Mouse (Mus musculus) kidney, adult 8-10 months (tissue): ENCODE measurements around the gene Ip6k3.

Experiments used
- DNase-seq, 2 experiments: peaks; one replicate each; pipeline ENCODE4 v3.0.0; 2022

Gene Ip6k3

GRCm38 (mm10) chr17:27120561-27121024, 47.0 kb downstream of the Ip6k3 start:
- peak in 1 of 2 experiments; percentile 65 for DNase-seq

GRCm38 (mm10) chr17:27119954-27120353, 47.6 kb downstream of the Ip6k3 start:
- DNase-seq = no peak

- no peak for DNase-seq
Measured at GRCm38 (mm10) chr17:27119540-27119895, 48.1 kb downstream of the Ip6k3 start.

- DNase-seq = no peak
Measured at GRCm38 (mm10) chr17:27118676-27119539, 48.7 kb downstream of the Ip6k3 start.

- no peak for DNase-seq
Measured at GRCm38 (mm10) chr17:27110072-27110471, 57.5 kb downstream of the Ip6k3 start.

- no peak for DNase-seq
Measured at GRCm38 (mm10) chr17:27107936-27108335, 59.7 kb downstream of the Ip6k3 start.

GRCm38 (mm10) chr17:27106745-27107144, 60.9 kb downstream of the Ip6k3 start:
- DNase-seq = no peak

GRCm38 (mm10) chr17:27105698-27106470, 61.7 kb downstream of the Ip6k3 start:
- no peak for DNase-seq

- no peak for DNase-seq
Measured at GRCm38 (mm10) chr17:27101675-27102074, 65.9 kb downstream of the Ip6k3 start.

- peak in 1 of 2 experiments; percentile 32 for DNase-seq
Measured at GRCm38 (mm10) chr17:27095690-27096089, 71.9 kb downstream of the Ip6k3 start.
